Mouse (Mus musculus) T-helper 17 cell (primary cell): ENCODE results near the gene Clec11a.
"Not testable (repeated sequence)": the region's sequence is repeated elsewhere in the genome, so short reads cannot be mapped to it uniquely, and the experiment has no call there.

Source experiments
- in situ Hi-C, 2 experiments: fragments of 300-600 bp; cut with MboI, MseI; formaldehyde crosslinking; loops; 1 replicate in 1 of 2; 2 replicates in 1 of 2; pipeline ENCODE4 v1.15.1; 2025; ENCODE audit warnings: high pct_unique_total_duplicates in 2 of 2

Clec11a gene

GRCm38 (mm10) chr7:44332336-44332735, 25.6 kb upstream of the Clec11a start:
- in situ Hi-C loops: no loop called here

- in situ Hi-C loops: no loop called here
Observed at GRCm38 (mm10) chr7:44326614-44327013, 19.9 kb upstream of the Clec11a start.

DNA sequence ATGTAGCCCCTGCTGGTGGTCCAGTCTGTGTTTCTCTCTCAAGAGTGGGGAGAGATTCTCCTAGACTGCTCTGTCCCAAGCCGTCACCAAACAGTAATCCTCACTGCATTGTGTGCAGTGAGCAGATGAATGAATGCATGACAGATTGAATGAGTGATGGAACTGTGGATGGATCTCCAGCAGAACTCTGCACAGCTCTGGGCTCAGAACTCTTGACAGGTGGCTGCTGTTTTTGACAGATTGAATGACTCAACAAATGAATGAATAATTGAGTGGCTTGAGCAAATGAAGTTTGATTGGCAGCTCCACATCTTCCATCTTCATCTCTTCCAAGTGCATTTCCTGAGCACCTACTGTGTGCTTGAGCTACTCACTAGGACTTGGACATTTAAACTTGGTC, 15.6 kb upstream of the Clec11a start:
- in situ Hi-C loops: no loop called here

GRCm38 (mm10) chr7:44320886-44321285, 14.2 kb upstream of the Clec11a start:
- in situ Hi-C loops: no loop called here

DNA sequence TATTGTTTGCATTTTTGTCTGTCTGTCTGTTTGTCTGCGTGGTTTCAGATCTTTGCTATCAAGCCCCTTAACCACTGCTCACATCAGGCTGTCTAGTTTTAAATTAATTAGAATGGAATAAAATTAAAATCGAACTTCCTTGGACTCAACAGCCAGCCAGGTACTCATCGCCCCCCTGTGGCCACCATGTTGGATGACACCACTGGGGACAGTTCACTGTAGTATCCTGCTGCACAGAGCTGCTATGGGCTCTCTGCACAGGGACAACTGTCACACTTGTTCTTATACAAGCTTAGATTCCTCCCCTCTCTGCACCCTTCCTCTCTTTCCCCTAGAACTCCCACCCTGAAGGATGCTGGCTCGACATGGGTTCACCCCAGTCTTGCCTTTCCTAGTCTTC, 11.2 kb upstream of the Clec11a start:
- in situ Hi-C loops: no loop called here

GRCm38 (mm10) chr7:44312484-44312883, 5.8 kb upstream of the Clec11a start:
- in situ Hi-C loops: loop anchor here in 1 of 2 experiments (5.0 kb wide), 1 partner anchor 50 kb away; the partner anchor contains the start of gene Gm15517

DNA sequence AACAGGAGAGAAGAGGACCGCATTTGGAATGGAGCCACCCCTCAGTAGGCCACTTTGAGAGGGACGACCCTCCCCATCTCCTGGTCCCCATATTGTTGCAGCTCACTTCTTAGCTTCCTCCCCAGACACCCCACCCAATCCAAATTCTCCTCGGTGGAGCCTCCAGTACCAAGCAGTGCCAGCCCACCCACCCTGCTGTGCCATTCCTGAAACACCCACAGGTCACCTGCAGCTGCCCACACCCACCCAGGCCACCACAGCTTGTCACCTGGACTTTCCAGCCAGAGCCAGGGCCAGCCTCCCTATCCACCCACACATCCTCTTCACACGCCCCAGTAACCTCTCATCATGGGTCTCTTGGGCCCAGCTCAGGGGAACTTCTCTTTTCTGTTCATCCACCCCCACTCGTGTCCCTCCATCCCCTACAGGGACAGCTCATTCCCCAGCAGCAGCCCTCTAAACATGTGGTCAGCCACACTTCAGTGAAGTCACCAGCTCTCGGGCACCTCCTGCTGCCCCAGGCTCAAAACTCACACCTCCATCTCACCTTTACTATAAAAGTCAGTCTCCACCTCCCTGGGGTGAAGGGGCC, 5.1 kb upstream of the Clec11a start:
- in situ Hi-C loops: loop anchor here in 1 of 2 experiments (5.0 kb wide), 1 partner anchor 50 kb away; the partner anchor contains the start of gene Gm15517

- in situ Hi-C loops: loop anchor here in 1 of 2 experiments (5.0 kb wide), 1 partner anchor 49 kb away; the partner anchor contains the start of gene Gm15517
Observed at GRCm38 (mm10) chr7:44310878-44311712, 4.4 kb upstream of the Clec11a start.

GRCm38 (mm10) chr7:44310285-44310877, 3.7 kb upstream of the Clec11a start:
- in situ Hi-C loops: loop anchor here in 1 of 2 experiments (5.0 kb wide), 1 partner anchor 48 kb away; the partner anchor contains the start of gene Gm15517

- in situ Hi-C loops: loop anchor here in 1 of 2 experiments (5.0 to 10.0 kb wide), 2 partner anchors 47 to 725 kb away; partner anchors contain the start of gene Gm15517
Observed at GRCm38 (mm10) chr7:44309475-44310284, 3.0 kb upstream of the Clec11a start, which contains the start of gene Shank1. Gene Shank1, plus strand, starts transcription at chr7:44310253.

- in situ Hi-C loops: loop anchor here in 1 of 2 experiments (10.0 kb wide), 1 partner anchor 723 kb away; no protein-coding TSS in a partner anchor
Observed at GRCm38 (mm10) chr7:44307261-44308020, 739 bp upstream of the Clec11a start.

DNA sequence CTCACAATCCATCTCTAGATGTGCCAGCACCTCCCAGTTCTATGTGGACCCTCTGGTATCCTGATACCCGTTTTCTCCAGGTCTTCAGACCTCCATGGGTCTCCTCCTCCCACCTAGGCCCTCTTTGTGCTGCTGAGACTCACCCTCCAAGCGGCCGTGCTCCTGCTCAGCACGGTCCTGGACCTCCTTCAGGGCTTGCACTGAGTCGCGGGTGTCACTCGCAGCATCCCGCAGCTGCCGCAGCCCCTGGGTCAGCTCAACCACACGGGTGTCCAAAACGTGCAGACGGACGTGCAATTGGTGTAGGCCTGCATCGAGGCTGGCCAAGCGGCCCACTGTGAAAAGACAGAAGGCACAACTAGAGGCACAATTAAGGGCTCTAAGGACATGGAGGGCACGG, 1.0 kb downstream of the Clec11a start:
- in situ Hi-C loops: loop anchor here in 1 of 2 experiments (10.0 kb wide), 1 partner anchor 721 kb away; no protein-coding TSS in a partner anchor

DNA sequence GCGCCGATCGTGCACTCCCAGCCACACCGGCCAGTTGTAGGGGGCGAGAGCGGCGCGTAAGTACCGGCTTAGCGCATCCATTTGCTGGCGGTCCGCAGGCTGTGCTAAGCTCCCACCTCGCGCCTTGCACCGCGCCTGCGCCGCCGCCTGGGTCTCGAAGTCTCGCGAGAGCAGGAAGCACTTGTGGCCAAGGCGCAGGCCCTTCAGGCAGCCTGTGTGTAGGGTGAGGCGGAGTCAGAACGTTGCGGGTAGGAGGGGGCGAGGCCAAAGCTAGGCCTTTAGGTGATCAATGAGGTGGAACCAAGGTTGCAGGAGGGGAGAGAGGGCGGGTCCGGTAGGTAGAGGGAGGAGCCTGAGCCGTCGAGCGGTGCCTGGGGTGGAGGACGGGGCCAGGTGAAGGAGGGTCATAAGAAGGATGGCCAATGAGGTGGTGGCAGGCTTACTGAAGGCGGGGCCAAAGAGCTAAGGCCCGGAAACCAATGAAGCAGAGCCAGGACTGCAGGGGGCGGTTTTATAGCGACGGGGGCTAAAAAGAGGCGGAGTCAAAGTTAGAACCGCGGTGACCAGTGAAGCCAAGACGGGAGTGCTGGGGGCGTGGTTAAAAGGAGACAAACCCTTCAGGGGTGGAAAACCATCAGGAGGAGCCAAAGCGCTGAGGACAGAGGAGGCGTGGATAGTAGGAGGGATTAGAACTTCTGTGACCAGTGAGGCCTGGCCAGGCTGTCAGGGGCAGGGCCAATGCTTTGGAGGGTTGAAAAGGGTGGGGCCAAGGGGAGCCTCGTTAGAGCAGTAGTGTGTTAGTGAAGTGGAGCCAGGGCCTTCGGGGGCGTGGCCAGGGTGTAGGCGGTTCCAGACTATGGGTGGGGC, 1.7 kb downstream of the Clec11a start:
- in situ Hi-C loops: loop anchor here in 1 of 2 experiments (10.0 kb wide), 1 partner anchor 720 kb away; no protein-coding TSS in a partner anchor

GRCm38 (mm10) chr7:44304463-44304774, 2.3 kb downstream of the Clec11a start:
- in situ Hi-C loops: loop anchor here in 1 of 2 experiments (10.0 kb wide), 1 partner anchor 720 kb away; no protein-coding TSS in a partner anchor

DNA sequence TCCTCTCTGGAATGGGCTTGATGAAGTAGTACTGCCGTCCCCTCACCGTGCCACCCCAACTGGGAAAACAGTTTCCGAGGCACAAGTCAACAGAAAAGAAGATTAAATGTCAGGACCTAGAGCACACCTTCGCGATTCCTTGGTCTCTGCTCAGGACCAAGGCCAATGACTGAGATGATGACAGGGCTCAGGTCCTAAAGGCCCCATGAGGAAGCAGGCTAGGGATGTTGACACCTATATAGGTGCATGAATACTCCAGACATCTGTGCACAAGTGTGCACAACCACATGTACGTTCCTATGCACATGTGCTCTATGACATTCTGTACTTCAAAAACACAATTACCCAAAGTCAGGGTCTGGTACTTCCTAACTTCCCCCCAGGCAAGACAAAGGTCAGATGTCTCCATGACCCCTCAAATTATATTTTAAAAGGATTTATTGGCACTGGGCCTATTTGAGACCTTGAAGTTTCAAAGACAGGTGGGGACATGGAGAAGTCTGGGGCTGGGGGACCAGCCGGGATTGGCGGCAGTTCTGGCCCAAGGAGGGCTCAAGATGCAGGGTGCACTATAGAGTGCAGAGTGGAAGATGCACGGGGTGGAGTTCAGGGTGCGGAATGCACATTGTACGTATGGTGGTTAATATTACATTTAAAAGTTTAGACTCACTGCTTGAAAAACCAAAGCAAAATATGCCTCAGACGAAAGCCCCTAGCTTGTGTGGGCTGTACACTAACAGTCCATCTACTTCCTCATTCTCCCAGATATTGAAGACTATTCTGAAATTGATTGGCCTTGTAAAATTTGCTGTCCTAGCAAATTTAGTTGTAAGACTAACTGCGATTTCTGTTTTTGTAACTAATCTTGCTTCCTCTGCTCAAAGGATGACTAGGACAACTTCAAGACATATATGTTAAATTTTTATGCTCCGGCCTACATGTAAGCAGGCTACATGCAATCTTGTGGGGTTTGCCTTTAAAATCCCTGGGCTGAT, 3.1 kb downstream of the Clec11a start:
- in situ Hi-C loops: loop anchor here in 1 of 2 experiments (10.0 kb wide), 1 partner anchor 719 kb away; no protein-coding TSS in a partner anchor

DNA sequence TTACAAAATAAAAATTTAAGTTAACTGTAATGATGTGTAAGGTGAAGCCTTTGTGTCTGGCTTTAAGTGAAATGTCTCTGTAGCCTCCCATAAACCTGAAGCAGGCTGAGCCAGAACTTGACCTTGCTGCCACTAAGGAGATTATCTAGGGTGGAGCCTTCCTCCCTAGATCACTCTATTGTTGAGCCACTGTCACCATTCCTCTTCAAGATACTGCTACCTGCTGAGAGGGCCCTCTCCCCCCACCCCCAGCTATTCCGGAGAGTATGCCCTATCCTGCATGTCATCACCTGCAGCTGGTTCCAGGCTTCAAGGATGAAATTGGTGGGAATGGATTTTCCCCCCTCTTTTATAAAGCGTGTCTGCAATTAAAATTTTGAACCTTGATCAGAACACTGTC, 9.2 kb downstream of the Clec11a start:
- in situ Hi-C loops: not testable (repeated sequence)

DNA sequence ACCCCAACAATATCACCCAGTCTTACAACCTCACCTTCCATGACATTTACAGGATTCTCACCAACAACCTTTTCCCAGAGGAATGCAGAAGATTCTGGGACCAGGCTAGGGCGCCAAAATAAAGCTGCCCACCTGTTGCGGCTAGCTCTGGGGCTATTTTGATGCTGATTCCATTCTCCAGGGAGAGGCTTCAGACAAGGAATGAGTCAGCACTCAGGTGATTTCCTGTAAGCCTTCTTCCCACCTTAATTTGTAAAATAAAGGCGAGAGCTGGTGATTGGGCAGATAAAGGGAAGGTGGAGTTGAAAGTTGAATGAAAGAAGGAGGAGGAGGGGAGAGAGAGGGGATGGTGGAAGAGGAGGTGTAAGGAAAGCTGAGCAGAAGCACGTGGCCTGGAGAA, 15.3 kb downstream of the Clec11a start:
- in situ Hi-C loops: no loop called here

GRCm38 (mm10) chr7:44290986-44291385, 15.7 kb downstream of the Clec11a start:
- in situ Hi-C loops: no loop called here
